Mouse (Mus musculus): ENCODE results near the gene Pak2.

Pak2 gene

DNA sequence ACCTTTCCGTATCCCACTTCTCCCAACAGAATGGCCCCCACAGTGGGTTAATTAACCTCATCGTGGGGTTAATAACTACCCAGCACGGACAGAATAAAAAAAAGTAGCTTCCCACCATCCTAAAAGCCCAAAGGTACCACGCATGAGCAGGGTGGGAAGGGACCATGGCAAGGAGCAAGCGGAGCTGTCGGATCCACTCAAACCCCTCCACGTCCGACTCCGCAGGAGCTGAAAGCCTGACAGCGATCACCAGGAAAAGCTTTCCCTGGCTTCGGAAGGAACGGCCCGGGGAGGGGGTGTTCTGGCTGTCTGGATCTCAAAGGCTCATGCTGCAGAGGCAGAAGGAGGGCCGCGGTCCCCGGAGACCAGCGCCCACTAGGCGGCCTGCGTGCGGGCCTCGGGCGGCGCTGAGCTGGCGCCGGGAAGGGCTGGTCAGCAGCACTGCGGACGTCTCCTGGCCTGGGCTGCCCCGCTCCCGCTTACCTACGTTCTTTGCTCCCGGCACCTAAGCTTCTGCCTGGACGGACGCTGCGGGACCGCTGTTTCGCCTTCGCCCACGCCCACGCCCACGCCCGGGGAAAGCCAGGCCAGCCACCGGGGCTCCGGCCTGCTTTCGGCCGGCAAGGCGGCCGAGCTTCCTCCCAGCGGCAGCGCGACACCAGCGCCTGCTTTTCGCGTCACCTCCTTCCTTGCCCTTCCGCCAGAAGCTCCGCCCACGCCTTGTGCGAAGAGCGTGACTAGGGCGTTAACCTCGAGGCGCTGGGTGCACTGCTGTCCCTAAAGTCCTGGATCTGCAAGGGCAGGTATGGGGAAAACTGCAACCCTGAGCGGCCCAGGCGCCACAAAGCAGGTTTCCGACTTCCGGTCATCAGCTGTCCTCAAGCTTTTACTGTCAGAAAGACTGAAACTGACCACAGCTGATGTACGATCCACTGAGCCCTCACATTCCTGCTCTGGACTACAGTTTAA lies 76.3 kb downstream of the Pak2 start, which contains the start of gene Senp5:
Gene Senp5 (minus strand): TSS at position 779 of the 969 bp plus-strand sequence.
- DNase-seq (ENCODE audit: extremely low spot score, low read depth, low spot score) = peak; percentile 60

DNA sequence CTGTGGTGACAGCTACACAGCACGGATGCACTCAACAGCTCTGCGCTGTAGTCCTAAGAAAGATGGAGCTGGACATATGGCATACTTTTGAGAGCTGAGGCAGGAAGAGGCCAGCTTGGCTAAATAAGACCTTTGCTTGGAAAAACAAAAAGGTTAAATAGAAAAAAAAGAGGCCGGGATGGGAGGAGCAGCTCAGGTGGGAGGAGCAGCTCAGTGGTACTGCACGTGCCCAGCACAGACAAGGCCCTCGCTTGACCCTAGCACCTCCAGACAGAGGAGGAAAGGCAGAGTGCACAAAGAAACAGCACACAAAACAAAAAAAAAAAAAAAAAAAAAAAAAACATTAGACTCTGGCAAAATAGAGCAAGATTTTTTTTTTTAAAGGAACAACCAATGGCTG lies 82.8 kb downstream of the Pak2 start:
- no peak for DNase-seq (ENCODE audit: extremely low spot score, low read depth, low spot score)

DNA sequence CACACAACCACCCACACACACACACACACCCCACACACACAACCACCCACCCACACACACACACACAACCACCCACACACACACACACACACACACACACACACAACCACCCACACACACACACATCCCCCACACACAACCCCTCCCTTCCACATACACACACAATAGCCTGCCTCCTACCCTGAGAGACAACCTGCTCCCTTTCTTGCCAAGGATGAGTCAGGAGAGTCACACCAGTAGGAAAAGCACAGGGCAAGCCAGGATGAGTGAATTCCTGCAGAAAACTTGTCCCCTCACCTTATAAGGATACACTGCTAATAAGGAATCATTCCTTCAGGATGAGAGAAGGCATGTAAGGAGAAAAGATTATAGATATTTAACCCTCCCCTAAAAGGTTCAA lies 85.2 kb downstream of the Pak2 start:
- DNase-seq (ENCODE audit: extremely low spot score, low read depth, low spot score) = no peak

DNA sequence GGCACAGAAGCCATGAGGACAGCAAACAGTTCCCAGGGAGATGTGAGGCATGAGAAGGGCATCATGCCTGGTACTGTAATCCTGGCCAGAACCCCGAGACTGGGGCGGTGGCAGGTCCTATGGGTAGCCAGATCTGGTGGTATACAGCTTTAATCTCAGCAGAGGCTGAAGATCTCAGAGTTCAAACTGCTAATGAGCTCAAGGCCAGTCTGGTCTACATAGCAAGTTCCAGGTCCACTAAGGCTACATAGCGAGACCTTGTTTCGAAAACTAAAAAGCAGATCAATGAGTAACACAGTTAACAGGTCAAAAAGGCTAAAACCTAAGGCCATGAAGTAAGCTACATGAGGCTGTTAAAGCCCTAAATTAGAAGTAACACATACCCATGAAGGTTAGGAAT lies 85.9 kb downstream of the Pak2 start:
- DNase-seq (ENCODE audit: extremely low spot score, low read depth, low spot score) = no peak

DNA sequence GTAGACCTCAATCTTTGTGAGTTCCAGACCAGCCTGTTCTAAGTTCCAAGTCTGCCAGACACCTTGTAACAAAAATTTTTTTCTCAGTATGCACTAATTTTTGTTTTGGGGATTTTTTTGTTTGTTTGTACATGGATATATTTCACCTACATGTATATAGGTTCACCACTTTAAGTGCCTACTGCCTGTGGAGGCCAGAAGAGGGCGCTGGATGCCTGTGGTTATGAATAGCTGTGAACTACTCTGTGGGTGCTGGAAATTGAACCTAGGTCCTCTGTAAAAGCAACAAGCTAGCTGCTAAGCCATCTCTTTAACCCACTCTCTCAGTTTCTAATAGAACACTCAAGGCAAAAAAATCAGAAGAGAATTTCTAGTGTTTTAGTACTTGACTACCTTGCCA lies 87.1 kb downstream of the Pak2 start:
- no peak for DNase-seq (ENCODE audit: extremely low spot score, low read depth, low spot score)

DNA sequence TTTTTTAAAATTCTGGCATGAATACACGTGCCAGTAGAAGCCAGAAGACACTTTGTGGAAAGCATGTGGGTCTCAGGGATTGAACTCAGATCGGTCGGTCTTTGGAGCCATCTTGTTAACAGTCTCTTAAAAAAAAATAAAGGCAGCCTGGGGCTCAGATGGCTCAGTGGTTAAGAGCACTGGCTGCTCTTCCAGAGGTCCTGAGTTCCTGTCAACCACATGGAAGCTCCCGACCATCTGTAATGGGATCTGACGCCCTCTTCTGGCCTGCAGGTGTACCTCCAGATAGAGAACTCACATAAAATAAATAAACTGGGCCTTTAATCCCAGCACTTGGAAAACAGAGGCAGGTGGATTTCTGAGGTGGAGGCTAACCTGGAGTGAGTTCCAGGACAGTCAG lies 98.2 kb downstream of the Pak2 start:
- no peak for DNase-seq (ENCODE audit: extremely low spot score, low read depth, low spot score)

DNA sequence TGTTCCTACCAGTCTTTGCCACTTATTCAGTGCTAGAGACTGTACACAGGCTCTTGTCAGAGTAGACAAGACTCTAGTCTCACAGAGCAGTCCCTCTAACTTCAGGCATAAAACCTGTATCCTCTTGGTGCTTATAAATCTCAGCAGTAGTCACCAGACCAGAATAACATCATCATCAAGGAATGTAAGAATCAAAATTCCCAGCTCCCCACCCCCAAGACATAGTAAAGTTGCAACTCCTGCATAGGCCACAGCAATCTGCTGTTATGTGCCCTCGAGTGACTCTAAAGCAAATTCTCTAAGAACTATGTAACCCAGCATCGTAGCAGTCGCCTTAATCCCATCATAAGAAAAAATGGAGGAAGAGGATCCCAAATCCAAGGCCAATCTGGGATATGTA lies 99.6 kb downstream of the Pak2 start:
- DNase-seq (ENCODE audit: extremely low spot score, low read depth, low spot score) = no peak

DNA sequence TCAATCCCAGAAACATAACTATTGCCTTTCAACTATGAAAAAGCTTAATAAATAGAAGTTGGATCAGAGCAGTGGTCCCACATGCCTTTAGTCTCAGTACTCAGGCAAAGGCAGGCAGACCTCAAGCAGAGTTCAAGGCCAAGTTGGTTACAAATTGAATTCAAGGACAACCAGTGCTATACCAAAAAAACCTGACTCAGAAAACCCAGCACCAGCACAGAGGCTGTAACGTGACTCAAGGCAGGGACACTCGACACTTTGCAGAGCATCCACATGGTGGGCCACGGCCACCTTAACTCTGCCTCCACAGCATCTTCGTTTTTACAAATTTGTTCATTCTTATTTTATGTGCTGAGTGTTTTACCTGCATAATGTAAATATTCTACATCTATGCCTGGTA lies 103.9 kb downstream of the Pak2 start:
- no peak for DNase-seq (ENCODE audit: extremely low spot score, low read depth, low spot score)
